Mouse (Mus musculus): ENCODE measurements around the gene Bivm. TPM values are rescaled to one million over a fixed set of nuclear protein-coding genes. Genes with fewer than 3 reads are reported as not detected.

Gene Bivm
- polyA plus RNA-seq, 1 experiment from 2014 or later: 19.9 TPM

GRCm38 (mm10) chr1:44167859-44168383, 49.2 kb downstream of the Bivm start:
- no peaks in the 10 kb centered on the region for H3K4me1 ChIP-seq (ENCODE audit: insufficient read depth, low read length)
- H3K27me3 ChIP-seq (ENCODE audit: insufficient read depth, low read length): no peaks in the 10 kb centered on the region
- no peak overlapping the region for H3K27ac ChIP-seq (ENCODE audit: low read length)
- peaks cover 11% of the 10 kb centered on the region for H3K9me3 ChIP-seq (ENCODE audit: low read length)
- H3K4me3 ChIP-seq (ENCODE audit: low read length): no peak overlapping the region
- H3K36me3 ChIP-seq (ENCODE audit: insufficient read depth, low read length): peaks cover 58% of the 10 kb centered on the region
- ATAC-seq (ENCODE audit: low FRiP score, low TSS enrichment): no peak
- WGBS: 91% methylated on average over 3 of the region's 3 CpGs
- H3K9ac ChIP-seq (replicated peaks; ENCODE audit: low read length): no peak overlapping the region
- H3K4me2 ChIP-seq (replicated peaks; ENCODE audit: low read depth, low read length): no peak overlapping the region

GRCm38 (mm10) chr1:44172656-44173055, 53.9 kb downstream of the Bivm start:
- H3K4me2 ChIP-seq (replicated peaks; ENCODE audit: low read depth, low read length): no peak overlapping the region
- H3K27me3 ChIP-seq (ENCODE audit: insufficient read depth, low read length): no peaks in the 10 kb centered on the region
- peaks cover 11% of the 10 kb centered on the region for H3K9me3 ChIP-seq (ENCODE audit: low read length)
- no peak overlapping the region for H3K4me3 ChIP-seq (ENCODE audit: low read length)
- no peak overlapping the region for H3K27ac ChIP-seq (ENCODE audit: low read length)
- ATAC-seq (ENCODE audit: low FRiP score, low TSS enrichment): no peak
- no peaks in the 10 kb centered on the region for H3K4me1 ChIP-seq (ENCODE audit: insufficient read depth, low read length)
- H3K9ac ChIP-seq (replicated peaks; ENCODE audit: low read length): no peak overlapping the region
- H3K36me3 ChIP-seq (ENCODE audit: insufficient read depth, low read length): peaks cover 67% of the 10 kb centered on the region
- WGBS: 94% methylated on average over 4 of the region's 4 CpGs

- no peak overlapping the region for H3K27ac ChIP-seq (ENCODE audit: low read length)
- H3K4me2 ChIP-seq (replicated peaks; ENCODE audit: low read depth, low read length): no peak overlapping the region
- WGBS: 89% methylated on average over 8 of the region's 8 CpGs
- H3K4me3 ChIP-seq (ENCODE audit: low read length): no peak overlapping the region
- no peak for ATAC-seq (ENCODE audit: low FRiP score, low TSS enrichment)
- peaks cover 11% of the 10 kb centered on the region for H3K9me3 ChIP-seq (ENCODE audit: low read length)
- peaks cover 66% of the 10 kb centered on the region for H3K36me3 ChIP-seq (ENCODE audit: insufficient read depth, low read length)
- no peaks in the 10 kb centered on the region for H3K4me1 ChIP-seq (ENCODE audit: insufficient read depth, low read length)
- no peak overlapping the region for H3K9ac ChIP-seq (replicated peaks; ENCODE audit: low read length)
- no peaks in the 10 kb centered on the region for H3K27me3 ChIP-seq (ENCODE audit: insufficient read depth, low read length)
Observed at GRCm38 (mm10) chr1:44173903-44174302, 55.1 kb downstream of the Bivm start.

GRCm38 (mm10) chr1:44178086-44178485, 59.3 kb downstream of the Bivm start:
- no peak overlapping the region for H3K9ac ChIP-seq (replicated peaks; ENCODE audit: low read length)
- H3K27me3 ChIP-seq (ENCODE audit: insufficient read depth, low read length): no peaks in the 10 kb centered on the region
- 92% methylated on average over 5 of the region's 5 CpGs for WGBS
- H3K4me3 ChIP-seq (ENCODE audit: low read length): no peak overlapping the region
- H3K36me3 ChIP-seq (ENCODE audit: insufficient read depth, low read length): peaks cover 51% of the 10 kb centered on the region
- H3K4me2 ChIP-seq (replicated peaks; ENCODE audit: low read depth, low read length): no peak overlapping the region
- no peaks in the 10 kb centered on the region for H3K4me1 ChIP-seq (ENCODE audit: insufficient read depth, low read length)
- ATAC-seq (ENCODE audit: low FRiP score, low TSS enrichment): no peak
- H3K27ac ChIP-seq (ENCODE audit: low read length): no peak overlapping the region
- no peaks in the 10 kb centered on the region for H3K9me3 ChIP-seq (ENCODE audit: low read length)

GRCm38 (mm10) chr1:44186396-44186795, 67.6 kb downstream of the Bivm start:
- H3K9me3 ChIP-seq (ENCODE audit: low read length): no peaks in the 10 kb centered on the region
- no peak overlapping the region for H3K9ac ChIP-seq (replicated peaks; ENCODE audit: low read length)
- H3K27ac ChIP-seq (ENCODE audit: low read length): no peak overlapping the region
- no peaks in the 10 kb centered on the region for H3K27me3 ChIP-seq (ENCODE audit: insufficient read depth, low read length)
- no peak overlapping the region for H3K4me2 ChIP-seq (replicated peaks; ENCODE audit: low read depth, low read length)
- no peak overlapping the region for H3K4me3 ChIP-seq (ENCODE audit: low read length)
- ATAC-seq (ENCODE audit: low FRiP score, low TSS enrichment): no peak
- H3K36me3 ChIP-seq (ENCODE audit: insufficient read depth, low read length): peaks cover 3% of the 10 kb centered on the region
- no peaks in the 10 kb centered on the region for H3K4me1 ChIP-seq (ENCODE audit: insufficient read depth, low read length)

Other genes starting within 250 kb of the Bivm start
- gene Tpp2, start 185.3 kb upstream of the Bivm start, polyA plus RNA-seq (2015; fragmentation: Nextera tagmentation; extraction: Ambion mirVana): 63.7 and 71.3 TPM in 2 replicates
- 0.24 and 0.36 TPM in 2 replicates for gene Mettl21c, start 98.9 kb upstream of the Bivm start, polyA plus RNA-seq (2015; fragmentation: Nextera tagmentation; extraction: Ambion mirVana)
- 0.05 and 0.06 TPM in 2 replicates for gene Gm8251, start 57.0 kb upstream of the Bivm start, polyA plus RNA-seq (2015; fragmentation: Nextera tagmentation; extraction: Ambion mirVana)
- 76.7 and 79.9 TPM in 2 replicates for gene Tex30, start 16.5 kb upstream of the Bivm start, polyA plus RNA-seq (2015; fragmentation: Nextera tagmentation; extraction: Ambion mirVana)
- 70.6 and 71.7 TPM in 2 replicates for gene Kdelc1, start 149 bp upstream of the Bivm start, polyA plus RNA-seq (2015; fragmentation: Nextera tagmentation; extraction: Ambion mirVana)
- 16.2 and 17.1 TPM in 2 replicates for gene Ercc5, start 28.8 kb downstream of the Bivm start, polyA plus RNA-seq (2015; fragmentation: Nextera tagmentation; extraction: Ambion mirVana)
- gene Mettl21e, start 100.0 kb downstream of the Bivm start, polyA plus RNA-seq (2015; fragmentation: Nextera tagmentation; extraction: Ambion mirVana): 0.05 and 0.07 TPM in 2 replicates

Measured in kidney, embryonic 16.5 days (tissue).